Mouse (Mus musculus) embryonic facial prominence, embryonic 14.5 days (tissue): ENCODE data around the gene Pde10a. TPM values are rescaled to one million over a fixed set of nuclear protein-coding genes. Genes with fewer than 3 reads are reported as not detected.

Source experiments
- ATAC-seq: fragments of 200-750 bp; cut with Nextera tagmentation; 2 replicates; pipeline ENCODE4 v1.8.0; 2017; ENCODE audit warnings: low read depth, moderate number of reproducible peaks, moderate TSS enrichment
- DNase-seq: peaks from one replicate; pipeline ENCODE4 v3.0.0-alpha.2; 2015; ENCODE audit warnings: low spot score
- H3K27ac ChIP-seq: fragments of 300-500 bp; sonication (generic); replicated peaks from 2 replicates; pipeline ENCODE4 v1.5.1; 2014; ENCODE audit warnings: low read depth, mild to moderate bottlenecking, low read length, moderate library complexity
- H3K27me3 ChIP-seq: fragments of 300-500 bp; sonication (generic); replicated peaks from 2 replicates; pipeline ENCODE4 v1.6.1; 2014; ENCODE audit warnings: low read length; ENCODE audit not compliant: control insufficient read depth, insufficient read depth
- H3K36me3 ChIP-seq: fragments of 300-500 bp; sonication (generic); 2 replicates; pipeline ENCODE4 v1.6.1; 2014; ENCODE audit warnings: low read length, mixed read lengths; ENCODE audit not compliant: control insufficient read depth, insufficient read depth
- H3K4me1 ChIP-seq: fragments of 300-500 bp; sonication (generic); 2 replicates; pipeline ENCODE4 v1.6.1; 2014; ENCODE audit warnings: antibody characterized with exemption, low read length; ENCODE audit not compliant: control insufficient read depth, insufficient read depth
- H3K4me2 ChIP-seq: fragments of 300-500 bp; sonication (generic); 2 replicates; pipeline ENCODE4 v1.6.1; 2014; ENCODE audit warnings: low read depth, mild to moderate bottlenecking, low read length, moderate library complexity, mixed read lengths
- H3K4me3 ChIP-seq: fragments of 300-500 bp; sonication (generic); 2 replicates; pipeline ENCODE4 v1.5.1; 2014; ENCODE audit warnings: low read depth, mild to moderate bottlenecking, low read length
- H3K9ac ChIP-seq: fragments of 300-500 bp; sonication (generic); 2 replicates; pipeline ENCODE4 v1.6.1; 2014; ENCODE audit warnings: low read depth, mild to moderate bottlenecking, low read length, moderate library complexity, mixed read lengths
- H3K9me3 ChIP-seq: fragments of 300-500 bp; sonication (generic); 2 replicates; pipeline ENCODE4 v1.6.1; 2016; ENCODE audit warnings: low read length; ENCODE audit not compliant: control insufficient read depth
- WGBS: fragments of 180-500 bp; shearing (Covaris S2); extraction: QIAGEN DNeasy Blood & Tissue Kit; methylation state at CpG from one replicate; pipeline ENCODE4 v1.1.7; 2014; 5-methylcytosine and 5-hydroxymethylcytosine counted together
- polyA plus RNA-seq: library from polyadenylated mRNA; unstranded; fragments of >200 nt; fragmentation: Nextera tagmentation; extraction: Ambion mirVana; gene quantifications from 2 replicates; pipeline ENCODE4 v1.2.1, GENCODE M21; 2014

Pde10a gene
- polyA plus RNA-seq, 1 experiment from 2014 or later: 2.3 TPM

DNA sequence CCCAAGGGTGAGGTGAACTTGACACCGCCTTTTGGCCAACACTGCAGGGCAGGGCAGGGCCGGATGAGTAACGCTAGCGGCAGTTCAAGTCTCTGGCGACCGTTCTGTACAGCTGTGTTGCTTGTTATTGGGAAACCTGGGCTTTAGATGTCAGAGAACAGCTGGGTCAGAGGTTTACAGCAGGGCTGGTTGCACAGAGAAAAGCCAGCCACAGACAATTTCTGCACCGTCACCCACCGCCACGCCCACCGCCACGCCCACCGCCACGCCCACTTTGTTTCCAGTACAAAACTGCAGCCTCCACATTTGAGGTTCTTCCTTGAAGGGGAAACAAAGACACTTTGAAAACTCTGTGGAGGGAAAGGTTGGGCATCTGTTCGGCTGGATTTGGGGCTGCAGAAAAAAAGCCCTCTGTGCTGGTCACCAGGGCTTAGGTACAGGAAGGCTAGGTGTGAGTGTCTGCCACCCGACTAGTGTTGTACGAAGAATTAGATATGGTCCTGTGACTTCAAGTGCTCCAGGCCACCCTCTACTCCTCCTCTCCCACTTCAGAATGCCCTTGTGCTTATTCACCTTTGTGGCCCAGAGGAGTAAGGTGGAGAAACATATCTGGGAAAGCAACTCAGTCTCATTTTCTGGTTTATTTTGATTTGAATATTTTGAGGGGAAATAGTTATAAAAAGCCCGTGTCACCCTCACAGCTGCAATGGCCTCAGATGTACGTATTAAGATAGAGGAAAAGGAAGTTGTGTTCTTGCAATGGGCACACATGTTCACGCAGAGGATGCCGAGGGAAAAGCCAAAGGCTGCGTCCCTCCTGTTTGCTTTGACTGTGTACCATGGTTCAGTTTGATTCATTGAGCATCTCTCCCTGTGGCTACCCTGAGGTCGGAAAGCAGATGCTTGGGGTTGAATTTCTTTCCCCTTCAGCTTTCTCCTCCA, 331.5 kb downstream of the Pde10a start:
- peaks cover 16% of the 10 kb centered on the region; the same call in 1 of the 2 replicates for H3K4me1 ChIP-seq
- H3K9ac ChIP-seq: no peak overlapping the region
- H3K27ac ChIP-seq: no peak overlapping the region
- H3K4me2 ChIP-seq: peak overlapping the region; percentile 51
- DNase-seq: peak; percentile 62
- 26% methylated on average over 22 of the region's 22 CpGs for WGBS
- no peaks in the 10 kb centered on the region for H3K36me3 ChIP-seq
- peak overlapping the region; percentile 23 for H3K4me3 ChIP-seq
- no peaks in the 10 kb centered on the region for H3K9me3 ChIP-seq
- peak; percentile 62; the same call in 1 of the 2 replicates for ATAC-seq
- H3K27me3 ChIP-seq: no peaks in the 10 kb centered on the region

GRCm38 (mm10) chr17:8858636-8859421, 333.7 kb downstream of the Pde10a start:
- Histone ChIP-seq H3K4me2 (peak overlapping the region; percentile 29), H3K9ac (no peak overlapping the region; the same call in 1 of the 2 replicates), H3K4me1 (peaks cover 16% of the 10 kb centered on the region; the same call in 1 of the 2 replicates), H3K36me3 (no peaks in the 10 kb centered on the region), H3K9me3 (no peaks in the 10 kb centered on the region), H3K27ac (0 out of 2 replicates have a peak overlapping the region, but pooled peaks have one; percentile 28), H3K4me3 (no peak overlapping the region), H3K27me3 (no peaks in the 10 kb centered on the region)
- 65% methylated on average over 23 of the region's 23 CpGs for WGBS
- no peak for ATAC-seq
- no peak for DNase-seq

- Histone ChIP-seq H3K9ac (no peak overlapping the region; the same call in 1 of the 2 replicates), H3K9me3 (no peaks in the 10 kb centered on the region), H3K36me3 (no peaks in the 10 kb centered on the region), H3K27me3 (no peaks in the 10 kb centered on the region), H3K27ac (0 out of 2 replicates have a peak overlapping the region, but pooled peaks have one; percentile 28), H3K4me2 (peak overlapping the region; percentile 29; the same call in 1 of the 2 replicates), H3K4me3 (no peak overlapping the region), H3K4me1 (peaks cover 16% of the 10 kb centered on the region; the same call in 1 of the 2 replicates)
- 41% methylated on average over 4 of the region's 4 CpGs for WGBS
- DNase-seq (peak; percentile 75), ATAC-seq (no peak)
These were observed 334.3 kb downstream of the Pde10a start for GRCm38 (mm10) chr17:8859489-8859888.

- Histone ChIP-seq H3K4me2 (no peak overlapping the region), H3K9ac (no peak overlapping the region), H3K4me3 (no peak overlapping the region), H3K27me3 (no peaks in the 10 kb centered on the region), H3K27ac (no peak overlapping the region), H3K4me1 (no peaks in the 10 kb centered on the region), H3K9me3 (no peaks in the 10 kb centered on the region), H3K36me3 (no peaks in the 10 kb centered on the region)
- ATAC-seq: no peak
- no peak for DNase-seq
- 78% methylated on average over 8 of the region's 8 CpGs for WGBS
These were observed 339.7 kb downstream of the Pde10a start for GRCm38 (mm10) chr17:8864638-8865497.

GRCm38 (mm10) chr17:8867331-8868237, 342.4 kb downstream of the Pde10a start:
- ATAC-seq: peak; percentile 50; the same call in 1 of the 2 replicates
- H3K4me1 ChIP-seq: peaks cover 5% of the 10 kb centered on the region; the same call in 1 of the 2 replicates
- no peaks in the 10 kb centered on the region for H3K36me3 ChIP-seq
- H3K27ac ChIP-seq: no peak overlapping the region
- no peak overlapping the region for H3K4me3 ChIP-seq
- H3K4me2 ChIP-seq: no peak overlapping the region
- WGBS: 74% methylated on average over 25 of the region's 25 CpGs
- H3K9ac ChIP-seq: no peak overlapping the region
- H3K27me3 ChIP-seq: no peaks in the 10 kb centered on the region
- no peak for DNase-seq
- no peaks in the 10 kb centered on the region for H3K9me3 ChIP-seq

GRCm38 (mm10) chr17:8869287-8869686, 344.1 kb downstream of the Pde10a start:
- Histone ChIP-seq H3K4me1 (peaks cover 5% of the 10 kb centered on the region; the same call in 1 of the 2 replicates), H3K4me2 (no peak overlapping the region), H3K27me3 (no peaks in the 10 kb centered on the region), H3K4me3 (no peak overlapping the region), H3K9ac (no peak overlapping the region), H3K36me3 (no peaks in the 10 kb centered on the region), H3K9me3 (no peaks in the 10 kb centered on the region), H3K27ac (no peak overlapping the region)
- DNase-seq (no peak), ATAC-seq (no peak)
- WGBS: 80% methylated on average over 10 of the region's 10 CpGs

- no peak overlapping the region for H3K9ac ChIP-seq
- H3K4me1 ChIP-seq: peaks cover 5% of the 10 kb centered on the region; the same call in 1 of the 2 replicates
- H3K27ac ChIP-seq: no peak overlapping the region
- no peak for ATAC-seq
- no peaks in the 10 kb centered on the region for H3K36me3 ChIP-seq
- H3K9me3 ChIP-seq: no peaks in the 10 kb centered on the region
- DNase-seq: no peak
- no peak overlapping the region for H3K4me3 ChIP-seq
- 55% methylated on average over 7 of the region's 7 CpGs for WGBS
- no peak overlapping the region for H3K4me2 ChIP-seq
- no peaks in the 10 kb centered on the region for H3K27me3 ChIP-seq
These were observed 345.7 kb downstream of the Pde10a start for GRCm38 (mm10) chr17:8870848-8871247.
